Mouse (Mus musculus) gastrocnemius, postnatal 14 days (tissue): ENCODE measurements around the gene Tmem116. TPM values are rescaled to one million over a fixed set of nuclear protein-coding genes. Genes with fewer than 3 reads are reported as not detected.

Experiments used
- DNase-seq: peaks from one replicate; pipeline ENCODE4 v3.0.0; 2021; ENCODE audit warnings: mixed read lengths
- intact Hi-C: fragments of 180-260 bp; cut with DNase I; formaldehyde crosslinking; loops from one replicate; pipeline ENCODE4 v1.15.1; 2025; ENCODE audit warnings: low total_unique reads
- long read RNA-seq, 2 experiments: library from polyadenylated mRNA; stranded (forward); transcript quantifications; one replicate each; pipeline ENCODE4 v2.0.0; 2021
- total RNA-seq, 2 experiments: library from RNA; stranded (reverse); gene quantifications; 2 replicates each; pipeline ENCODE4 v1.2.3; 2021

The Tmem116 gene
- 1 to 10 TPM; 4.4 to 4.8 TPM for total RNA-seq
- long read RNA-seq, experiment 1, partial matches to known transcripts, result 0 of 6 reads
- long read RNA-seq, experiment 1, other reads (novel, unspliced or antisense), result 6 of 6 reads
- long read RNA-seq, experiment 2, partial matches to known transcripts, result 3 of 6 reads
- long read RNA-seq, experiment 2, other reads (novel, unspliced or antisense), result 3 of 6 reads

GRCm38 (mm10) chr5:121451644-121452025 lies at the start of gene Tmem116:
Tmem116 (plus strand) TSS chr5:121451893.
- DNase-seq, result peak; percentile 31
- intact Hi-C loops, result no loop called here

- no peak for DNase-seq
- intact Hi-C loops, result no loop called here
Measured at GRCm38 (mm10) chr5:121407856-121408255, 43.8 kb upstream of the Tmem116 start.

GRCm38 (mm10) chr5:121410975-121411374 lies 40.7 kb upstream of the Tmem116 start:
- no peak for DNase-seq
- intact Hi-C loops, result no loop called here

- intact Hi-C loops, result no loop called here
- DNase-seq, result no peak
Measured at GRCm38 (mm10) chr5:121420721-121421120, 31.0 kb upstream of the Tmem116 start.

GRCm38 (mm10) chr5:121422787-121423186 lies 28.9 kb upstream of the Tmem116 start:
- no peak for DNase-seq
- intact Hi-C loops, result no loop called here

- no peak for DNase-seq
- intact Hi-C loops, result no loop called here
Measured at GRCm38 (mm10) chr5:121423297-121423696, 28.4 kb upstream of the Tmem116 start.

GRCm38 (mm10) chr5:121428954-121429353 lies 22.7 kb upstream of the Tmem116 start:
- DNase-seq, result no peak
- intact Hi-C loops, result no loop called here

GRCm38 (mm10) chr5:121438131-121438530 lies 13.6 kb upstream of the Tmem116 start:
- intact Hi-C loops, result no loop called here

GRCm38 (mm10) chr5:121438756-121439155 lies 12.9 kb upstream of the Tmem116 start:
- DNase-seq, result no peak
- intact Hi-C loops, result no loop called here

More at GRCm38 (mm10) chr5:121438131-121438530, 13.6 kb upstream of the Tmem116 start:
- no peak for DNase-seq

- intact Hi-C loops, result no loop called here
- no peak for DNase-seq
Measured at GRCm38 (mm10) chr5:121443548-121443947, 8.1 kb upstream of the Tmem116 start.

- intact Hi-C loops, result no loop called here
- DNase-seq, result no peak
Measured at GRCm38 (mm10) chr5:121444870-121445269, 6.8 kb upstream of the Tmem116 start.

- intact Hi-C loops, result no loop called here
- DNase-seq, result no peak
Measured at GRCm38 (mm10) chr5:121448450-121448849, 3.2 kb upstream of the Tmem116 start.

GRCm38 (mm10) chr5:121449976-121450375 lies 1.7 kb upstream of the Tmem116 start:
- peak; percentile 53 for DNase-seq
- intact Hi-C loops, result no loop called here

GRCm38 (mm10) chr5:121450476-121450875 lies 1.2 kb upstream of the Tmem116 start:
- intact Hi-C loops, result no loop called here

GRCm38 (mm10) chr5:121451203-121451602 lies 490 bp upstream of the Tmem116 start:
- DNase-seq, result no peak
- intact Hi-C loops, result no loop called here

More at GRCm38 (mm10) chr5:121450476-121450875, 1.2 kb upstream of the Tmem116 start:
- no peak for DNase-seq

- intact Hi-C loops, result no loop called here
- DNase-seq, result peak; percentile 99
Measured at GRCm38 (mm10) chr5:121452026-121452869, 555 bp downstream of the Tmem116 start, which contains the start of gene Erp29. Erp29 (minus strand) TSS chr5:121452506.

- intact Hi-C loops, result no loop called here
Measured at GRCm38 (mm10) chr5:121452906-121453305, 1.2 kb downstream of the Tmem116 start.

GRCm38 (mm10) chr5:121453743-121454502 lies 2.2 kb downstream of the Tmem116 start:
- intact Hi-C loops, result no loop called here
- DNase-seq, result no peak

More at GRCm38 (mm10) chr5:121452906-121453305, 1.2 kb downstream of the Tmem116 start:
- DNase-seq, result peak; percentile 69

- DNase-seq, result no peak
- intact Hi-C loops, result no loop called here
Measured at GRCm38 (mm10) chr5:121454503-121454782, 2.8 kb downstream of the Tmem116 start.

- intact Hi-C loops, result no loop called here
- DNase-seq, result no peak
Measured at GRCm38 (mm10) chr5:121455510-121456265, 4.0 kb downstream of the Tmem116 start.
